Mouse (Mus musculus): Measurements from ENCODE around the gene Enox1.

Enox1 gene

DNA sequence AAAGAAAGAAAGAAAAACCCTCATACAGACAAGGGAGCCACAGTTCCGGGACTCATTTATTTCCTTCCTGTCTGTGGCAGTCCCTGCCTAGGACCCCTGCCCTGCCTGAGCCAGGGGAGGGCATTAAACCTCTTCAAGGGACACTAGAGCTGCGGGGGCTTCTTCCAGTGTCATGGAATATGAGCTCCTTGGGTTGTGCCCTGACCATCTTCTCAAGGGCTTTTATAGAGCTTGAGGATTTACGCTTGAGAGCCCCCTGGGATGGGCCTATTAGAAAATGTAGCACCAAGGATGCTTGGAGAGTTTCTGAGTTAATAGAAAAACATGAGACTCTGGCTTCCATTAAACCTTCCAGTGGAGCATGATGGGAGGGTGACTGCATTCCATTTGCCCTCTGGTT, 39.7 kb downstream of the Enox1 start:
- DNase-seq (ENCODE audit: low spot score in 2 of 2) = no peak

GRCm38 (mm10) chr14:77197414-77197915, 40.9 kb downstream of the Enox1 start:
- DNase-seq (ENCODE audit: low spot score in 2 of 2) = no peak

DNA sequence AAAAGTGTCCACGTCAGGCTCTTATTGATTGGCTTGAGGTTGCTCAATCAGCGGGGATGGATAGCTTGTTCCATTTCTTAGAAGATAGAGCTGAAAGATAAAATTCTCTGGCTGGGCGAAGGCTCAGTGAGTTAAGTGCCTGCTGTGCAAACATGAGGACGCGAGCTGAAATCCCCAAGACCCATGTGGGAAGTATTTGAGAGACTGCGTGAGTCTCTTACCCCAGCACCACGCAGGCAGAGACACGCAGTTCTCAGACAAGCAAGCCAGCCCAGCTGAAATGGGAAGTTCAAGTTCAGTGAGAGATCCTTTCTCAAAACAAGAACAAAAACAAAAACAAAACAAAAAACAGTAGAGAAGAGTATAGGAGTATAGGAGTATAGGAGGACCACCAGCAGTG, 54.3 kb downstream of the Enox1 start:
- DNase-seq (ENCODE audit: low spot score in 2 of 2) = no peak

DNA sequence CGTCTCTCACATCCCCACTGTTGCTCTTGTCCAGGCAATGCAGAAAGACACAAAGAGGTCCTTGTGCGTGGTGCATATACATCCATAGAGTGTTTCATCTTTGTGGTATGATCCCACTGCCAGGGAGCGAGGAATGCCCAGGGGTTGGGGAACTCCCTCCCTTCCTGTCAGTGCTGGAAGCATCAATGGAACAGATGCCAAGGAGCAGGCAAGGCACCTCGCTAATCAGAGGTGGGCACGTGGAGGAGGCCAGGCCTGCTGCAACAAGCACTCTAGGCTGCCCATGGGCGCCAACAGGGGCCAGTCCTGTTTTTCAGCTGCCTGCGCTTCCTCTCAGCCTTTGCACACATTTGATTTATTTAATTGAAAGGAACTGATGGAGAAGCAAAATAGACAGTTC, 56.6 kb downstream of the Enox1 start:
- DNase-seq (ENCODE audit: low spot score in 2 of 2) = no peak

- DNase-seq (ENCODE audit: low spot score in 2 of 2) = no peak
Measured at GRCm38 (mm10) chr14:77214848-77215247, 58.3 kb downstream of the Enox1 start.

DNA sequence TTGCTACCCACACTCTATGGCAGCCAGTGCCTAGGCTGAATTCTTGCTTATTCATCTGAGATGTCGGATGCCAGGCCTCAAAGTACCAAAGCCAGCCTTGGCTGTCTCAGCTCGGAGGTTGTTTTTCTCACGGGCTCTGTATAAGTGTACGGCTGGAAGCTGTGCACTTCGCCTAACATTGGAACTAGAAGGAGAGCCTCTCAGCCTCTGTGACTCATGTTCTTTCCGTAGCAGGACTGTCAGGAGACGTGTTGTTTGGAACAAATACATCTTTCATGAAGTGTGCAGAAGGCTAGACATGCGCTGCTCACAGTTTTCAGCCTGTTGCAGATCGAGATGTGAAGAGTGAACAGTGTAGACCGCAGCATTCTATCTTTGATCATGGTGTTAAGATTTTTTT, 68.8 kb downstream of the Enox1 start:
- DNase-seq (ENCODE audit: low spot score in 2 of 2) = peak in 1 of 2 experiments; percentile 2

GRCm38 (mm10) chr14:77238811-77239210, 82.2 kb downstream of the Enox1 start:
- no peak for DNase-seq (ENCODE audit: low spot score in 2 of 2)

- no peak for DNase-seq (ENCODE audit: low spot score in 2 of 2)
Measured at GRCm38 (mm10) chr14:77239360-77239759, 82.8 kb downstream of the Enox1 start.

GRCm38 (mm10) chr14:77246977-77247376, 90.4 kb downstream of the Enox1 start:
- DNase-seq (ENCODE audit: low spot score in 2 of 2) = no peak

DNA sequence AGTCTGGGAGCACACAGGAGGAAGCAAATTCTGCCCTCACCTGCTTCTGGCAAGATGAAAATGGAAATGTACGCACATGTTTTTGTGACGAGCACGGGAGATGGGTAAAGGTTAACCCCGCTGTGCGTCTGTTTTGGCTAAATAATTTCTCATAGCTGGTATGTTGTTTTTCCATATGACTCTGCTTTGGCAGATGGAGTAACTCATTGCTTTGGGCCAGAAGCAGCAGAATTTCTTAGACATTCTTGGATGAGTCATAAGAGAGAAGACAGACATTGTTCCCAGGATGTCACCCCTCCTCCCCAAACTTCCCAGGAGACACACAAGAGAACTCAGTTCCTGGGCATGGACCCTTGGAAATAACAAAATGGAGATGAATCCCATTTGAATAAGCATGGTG, 91.9 kb downstream of the Enox1 start:
- DNase-seq (ENCODE audit: low spot score in 2 of 2) = no peak

GRCm38 (mm10) chr14:77248946-77249345, 92.4 kb downstream of the Enox1 start:
- no peak for DNase-seq (ENCODE audit: low spot score in 2 of 2)

DNA sequence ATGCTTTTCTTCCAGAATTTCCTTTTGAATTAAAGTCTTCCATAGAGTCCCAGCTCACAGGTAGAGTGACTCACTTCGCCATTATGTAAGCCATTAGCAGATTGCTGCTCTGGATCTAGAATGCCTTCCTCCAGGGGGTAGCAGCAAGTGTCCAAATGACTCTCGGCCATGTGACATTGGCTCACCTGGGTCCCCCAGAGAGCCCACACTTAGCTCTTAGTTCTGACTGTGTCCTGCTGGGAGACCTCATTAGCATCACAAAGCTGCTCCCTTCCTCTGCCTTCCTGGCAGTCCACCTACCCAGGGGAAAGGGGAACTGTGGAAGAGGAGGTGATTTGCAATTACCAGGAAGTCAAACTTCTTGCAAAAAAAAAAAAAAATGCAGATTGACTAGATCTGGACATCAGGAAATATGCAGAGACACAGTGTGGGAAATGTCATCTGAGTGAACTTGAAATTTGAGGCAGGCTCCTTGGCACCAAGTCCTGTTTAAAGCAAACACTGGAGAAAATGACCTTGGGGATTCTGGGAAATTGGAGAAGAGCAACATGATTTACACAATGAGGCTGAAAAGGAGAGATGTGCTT, 94.2 kb downstream of the Enox1 start:
- DNase-seq (ENCODE audit: low spot score in 2 of 2) = no peak

GRCm38 (mm10) chr14:77255201-77255600, 98.6 kb downstream of the Enox1 start:
- no peak for DNase-seq (ENCODE audit: low spot score in 2 of 2)

DNA sequence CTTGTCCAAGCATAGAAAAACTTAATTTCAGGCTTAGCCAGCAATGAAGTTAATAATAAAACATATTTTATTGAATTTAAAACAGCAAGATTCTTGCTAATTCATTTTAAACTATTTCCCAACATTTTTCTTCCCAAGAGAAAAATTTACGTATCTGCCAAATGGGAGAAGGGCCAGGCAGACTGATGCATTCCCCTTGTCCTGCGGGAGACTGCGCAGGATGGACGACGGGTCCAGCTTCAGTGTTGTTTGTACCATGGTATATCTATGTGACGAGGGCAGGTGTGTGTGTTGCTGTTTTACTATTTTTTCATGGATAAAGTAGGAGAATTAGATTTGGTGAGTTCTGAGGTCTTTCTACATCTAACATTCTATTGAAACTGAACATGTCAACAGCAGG, 99.1 kb downstream of the Enox1 start:
- DNase-seq (ENCODE audit: low spot score in 2 of 2) = no peak

GRCm38 (mm10) chr14:77256943-77257342, 100.4 kb downstream of the Enox1 start:
- DNase-seq (ENCODE audit: low spot score in 2 of 2) = no peak

GRCm38 (mm10) chr14:77257461-77257860, 100.9 kb downstream of the Enox1 start:
- DNase-seq (ENCODE audit: low spot score in 2 of 2) = no peak

- DNase-seq (ENCODE audit: low spot score in 2 of 2) = no peak
Measured at GRCm38 (mm10) chr14:77258186-77258585, 101.6 kb downstream of the Enox1 start.

DNA sequence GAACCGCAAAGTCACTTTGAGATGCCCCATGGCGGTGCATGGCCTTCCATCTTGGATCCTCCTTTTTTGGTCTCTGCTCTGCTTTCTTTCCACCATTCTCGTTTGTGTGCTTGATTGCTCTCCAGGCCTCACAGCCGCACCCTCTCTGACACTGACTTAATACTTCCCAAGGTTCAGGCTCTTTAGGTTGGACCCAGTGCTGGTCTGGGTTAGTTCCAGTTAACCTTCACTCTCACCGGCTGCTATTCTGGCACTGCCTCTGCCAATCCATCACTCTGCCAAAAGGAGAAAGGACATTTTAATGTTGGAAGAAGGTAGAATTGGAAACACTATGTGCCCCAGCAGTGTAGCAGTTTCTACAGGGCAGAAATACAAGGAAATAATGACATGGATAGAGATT, 103.1 kb downstream of the Enox1 start:
- DNase-seq (ENCODE audit: low spot score in 2 of 2) = no peak

DNA sequence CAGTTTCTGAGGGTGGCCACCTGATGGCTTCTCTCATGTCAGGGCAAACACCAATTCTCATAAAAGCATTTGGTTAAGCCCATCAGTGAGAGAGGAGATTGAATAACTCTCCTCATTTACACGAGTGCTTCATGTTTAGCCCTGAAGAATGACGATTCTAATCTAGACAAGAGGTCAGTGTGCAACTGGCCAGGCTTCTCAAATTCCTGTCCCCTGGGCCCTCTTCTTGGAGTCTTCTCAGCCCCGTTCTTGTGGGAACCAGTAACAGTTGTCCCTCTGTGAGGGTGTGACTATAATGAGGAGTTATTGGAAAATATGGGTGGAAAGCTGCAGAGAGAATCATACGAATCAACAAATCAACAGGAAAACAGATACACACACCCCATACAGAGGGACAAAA, 103.5 kb downstream of the Enox1 start:
- no peak for DNase-seq (ENCODE audit: low spot score in 2 of 2)

DNA sequence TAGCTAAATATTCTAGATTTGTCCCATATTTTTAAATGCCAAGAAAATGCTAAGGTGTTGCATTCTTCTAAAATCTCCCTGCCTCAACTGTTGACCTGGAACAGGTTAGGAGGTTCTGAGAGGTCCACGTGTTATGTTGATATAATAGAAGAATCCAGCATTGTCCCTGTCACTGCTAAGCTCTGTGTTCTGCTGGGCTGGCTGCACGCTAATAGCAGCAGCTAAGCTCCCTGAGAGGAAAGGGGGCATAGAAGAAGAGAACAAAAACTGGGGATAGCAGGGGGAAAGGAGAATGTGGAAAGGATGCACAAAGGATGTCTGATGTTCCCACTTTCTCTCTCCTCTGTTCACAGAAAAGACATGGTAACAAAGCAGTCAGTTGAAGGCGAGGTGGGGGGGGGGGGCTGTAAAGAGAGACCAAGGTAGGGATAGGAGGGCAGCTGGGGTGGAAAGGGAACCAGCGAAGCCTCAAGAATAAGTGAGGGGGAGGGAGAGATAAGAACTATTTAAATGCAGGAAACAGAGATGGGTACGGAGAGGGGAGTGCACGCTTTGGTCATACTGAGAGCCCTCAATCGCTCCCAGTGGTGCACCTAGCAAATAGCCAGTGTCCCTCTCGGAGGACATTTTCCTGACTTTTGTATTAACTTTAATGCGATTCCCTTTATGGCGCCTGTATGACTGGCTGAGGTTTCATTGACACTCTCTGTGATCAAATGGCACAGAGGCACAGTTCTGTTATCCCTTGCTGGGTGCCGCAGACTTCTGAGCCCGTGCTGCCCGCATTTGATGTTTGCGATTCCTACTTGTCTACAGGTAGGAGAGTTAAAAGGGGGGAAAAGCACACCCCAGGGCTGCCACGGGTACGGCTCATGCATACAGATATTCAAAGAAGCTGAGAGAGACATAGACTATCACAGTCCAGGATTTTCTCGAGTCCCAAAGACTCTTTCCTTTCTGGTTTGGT, 110.5 kb downstream of the Enox1 start:
- DNase-seq (ENCODE audit: low spot score in 2 of 2) = no peak

DNA sequence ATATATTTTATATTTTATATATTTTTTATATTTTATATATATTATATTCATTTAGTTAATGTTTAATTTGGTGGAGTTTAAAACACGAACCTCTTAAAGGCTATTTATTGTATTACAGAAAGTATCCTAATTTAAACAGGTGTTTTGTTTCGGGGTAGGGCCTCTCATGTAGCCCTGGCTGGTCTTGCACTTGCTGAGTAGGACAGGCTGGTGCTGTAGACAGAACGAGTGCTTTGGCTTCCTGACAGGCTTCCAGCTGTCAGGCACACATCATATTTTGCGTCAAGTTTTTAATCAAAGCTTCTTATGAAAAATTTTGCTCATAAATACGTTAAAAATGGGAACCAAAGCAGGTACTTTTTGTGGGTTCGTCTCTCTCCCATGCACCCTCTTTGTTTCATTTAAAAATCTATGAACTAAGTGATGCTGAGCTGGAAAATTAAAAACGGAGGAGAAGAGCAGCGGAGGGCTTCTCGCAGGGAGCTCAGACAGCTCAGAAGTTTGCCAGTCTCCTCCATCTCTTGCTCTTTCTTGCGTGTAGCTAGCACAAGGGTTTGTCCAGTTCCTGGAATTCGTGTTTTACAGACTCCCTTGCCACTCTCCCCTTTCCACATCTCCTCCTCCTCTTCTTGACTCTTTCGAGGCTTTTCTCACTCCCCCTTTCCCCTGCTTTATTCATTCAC, 115.8 kb downstream of the Enox1 start:
- DNase-seq (ENCODE audit: low spot score in 2 of 2) = no peak

DNA sequence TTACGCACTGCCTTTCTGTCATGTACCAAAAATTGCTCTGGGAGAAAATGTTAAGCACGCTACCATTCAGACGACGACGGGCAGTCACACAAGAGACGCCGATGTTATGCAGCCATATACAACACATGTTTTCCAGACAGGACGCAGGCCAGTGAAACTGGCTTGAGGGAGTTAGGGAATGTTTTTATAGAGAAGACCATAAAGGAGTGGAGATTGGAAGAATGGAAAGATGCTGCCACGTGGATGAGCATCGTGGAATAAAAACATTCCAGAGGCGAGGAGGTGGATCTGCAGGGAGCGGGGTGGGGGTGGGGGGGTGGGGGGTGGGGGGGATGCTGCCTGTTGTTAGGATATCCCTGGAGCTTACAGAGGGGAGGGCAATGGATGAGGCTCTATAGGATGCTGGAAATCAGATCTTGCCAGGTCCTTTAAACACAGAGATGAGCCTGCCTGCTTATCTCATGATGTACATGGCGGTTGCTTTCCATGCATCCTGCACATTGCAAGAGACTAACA, 116.4 kb downstream of the Enox1 start:
- DNase-seq (ENCODE audit: low spot score in 2 of 2) = no peak

Data from urinary bladder, adult 18-20 months (tissue).